Mouse (Mus musculus): ENCODE measurements at regions not wholly inside any gene's neighbourhood (a gene's known extent, or its start where the extent isn't known, plus 50 kb on each side); places are given as distances from the start of the nearest gene placed in this dataset.

DNA sequence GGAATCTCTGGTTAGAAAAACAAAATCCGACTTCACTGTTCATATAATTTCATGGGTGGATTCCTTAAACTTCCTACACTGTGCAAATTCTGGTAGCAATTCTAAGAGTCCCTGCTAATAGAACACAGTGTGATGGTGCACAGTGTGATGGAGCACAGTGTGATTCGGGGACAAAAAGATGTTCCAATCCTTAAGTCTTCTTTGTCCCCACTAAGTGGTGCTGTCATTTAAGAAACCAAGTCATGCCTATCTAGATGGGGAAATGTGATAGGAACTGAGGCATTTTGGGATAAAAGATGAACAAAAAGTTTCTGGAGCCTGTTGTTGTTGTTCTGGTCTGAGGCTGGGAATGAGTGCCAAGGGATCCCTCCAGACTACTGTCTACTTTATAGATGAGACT is 145.3 kb downstream of the Edem1 start:
- TF ChIP-seq CTCF (IDR thresholded peaks at IDR 0.05; ENCODE audit: extremely low read depth, insufficient read depth, insufficient read length, insufficient replicate concordance) (no peak), POLR2A (IDR thresholded peaks at IDR 0.05; ENCODE audit: low read depth, low read length) (no peak)

Data from spleen, adult 2 months (tissue).